Mouse (Mus musculus) erythroblast, adult 5-6 weeks (primary cell): ENCODE measurements at regions not wholly inside any gene's neighbourhood (a gene's known extent, or its start where the extent isn't known, plus 50 kb on each side); places are given as distances from the start of the nearest gene placed in this dataset.

Experiments
- ATAC-seq: replicated peaks from 2 replicates; pipeline ENCODE4 v1.8.0; 2016; ENCODE audit warnings: moderate number of reproducible peaks, mild to moderate bottlenecking, moderate TSS enrichment, inconsistent platforms; ENCODE audit not compliant: poor library complexity, low FRiP score, severe bottlenecking

DNA sequence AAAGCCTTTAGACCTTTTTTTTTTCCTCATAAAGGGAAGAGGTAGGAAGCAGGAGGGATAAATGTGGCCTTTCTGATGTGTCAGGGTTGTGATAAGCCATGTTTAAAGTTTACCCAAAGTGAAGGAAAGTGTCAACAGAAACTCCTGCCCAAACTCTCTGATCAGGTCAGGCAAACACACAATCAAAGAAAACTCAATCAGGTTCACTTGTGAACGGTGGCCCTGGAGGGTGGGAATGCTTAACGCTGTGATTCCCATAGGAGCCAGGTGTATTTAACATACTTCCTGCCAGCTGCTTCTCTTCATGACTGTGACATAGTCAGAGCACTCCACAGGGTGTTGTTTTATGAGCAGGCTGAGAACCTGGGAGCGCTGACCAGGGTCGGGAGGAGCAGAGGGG lies 59.1 kb upstream of the Sox9 start:
- ATAC-seq, result no peak

GRCm38 (mm10) chr11:112728154-112728952 lies 53.7 kb upstream of the Sox9 start:
- no peak for ATAC-seq
